Mouse (Mus musculus) left cerebral cortex, adult 11 months (tissue): ENCODE data around the gene Aqp12.

Experiments
- DNase-seq: peaks from one replicate; pipeline ENCODE4 v3.0.0; 2022; ENCODE audit warnings: low spot score

Gene Aqp12

DNA sequence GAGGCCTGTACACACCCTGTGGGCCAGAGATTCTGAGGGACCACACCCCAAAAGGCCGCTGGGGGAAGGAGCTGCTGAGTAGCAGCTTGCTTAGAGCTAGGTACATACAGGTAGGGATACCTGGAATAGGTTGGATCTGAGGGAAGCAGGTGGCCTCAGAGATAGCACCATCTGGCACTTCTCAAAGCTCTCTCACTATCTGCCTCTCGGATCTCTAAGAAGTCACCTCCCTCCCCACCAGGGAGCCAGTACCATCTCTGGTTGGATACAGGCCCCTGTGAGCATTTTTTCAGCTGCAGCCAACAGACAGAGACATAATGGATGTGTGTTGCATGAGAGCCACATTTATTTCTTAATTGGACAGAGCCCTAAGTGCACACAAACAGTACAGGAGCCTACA is 9.0 kb downstream of the Aqp12 start:
- no peak for DNase-seq

- no peak for DNase-seq
Measured at GRCm38 (mm10) chr1:93018716-93019115, 12.6 kb downstream of the Aqp12 start.

- peak; percentile 41 for DNase-seq
Measured at GRCm38 (mm10) chr1:93020602-93021001, 14.5 kb downstream of the Aqp12 start.

GRCm38 (mm10) chr1:93026600-93026999 is 20.5 kb downstream of the Aqp12 start:
- DNase-seq: no peak

- DNase-seq: no peak
Measured at GRCm38 (mm10) chr1:93029387-93029786, 23.3 kb downstream of the Aqp12 start.

DNA sequence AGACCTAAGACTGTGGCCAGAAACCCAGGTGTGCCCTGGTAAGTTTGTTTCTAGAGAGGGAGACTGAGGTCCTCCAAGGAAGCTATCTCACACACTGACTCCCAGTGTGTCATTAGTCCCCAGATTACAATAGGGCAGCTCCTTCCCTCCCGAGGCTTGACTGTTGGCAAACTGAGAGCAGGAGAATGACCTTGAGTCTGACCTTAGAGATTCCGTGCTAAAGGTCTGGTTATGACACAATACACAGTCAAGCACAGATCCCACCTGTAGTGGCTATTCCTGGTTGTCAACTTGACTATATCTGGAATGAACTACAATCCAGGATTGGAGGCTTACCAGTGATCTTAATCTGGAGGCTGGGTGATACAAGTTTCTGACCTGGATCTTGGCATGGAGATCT is 23.9 kb downstream of the Aqp12 start:
- DNase-seq: no peak

DNA sequence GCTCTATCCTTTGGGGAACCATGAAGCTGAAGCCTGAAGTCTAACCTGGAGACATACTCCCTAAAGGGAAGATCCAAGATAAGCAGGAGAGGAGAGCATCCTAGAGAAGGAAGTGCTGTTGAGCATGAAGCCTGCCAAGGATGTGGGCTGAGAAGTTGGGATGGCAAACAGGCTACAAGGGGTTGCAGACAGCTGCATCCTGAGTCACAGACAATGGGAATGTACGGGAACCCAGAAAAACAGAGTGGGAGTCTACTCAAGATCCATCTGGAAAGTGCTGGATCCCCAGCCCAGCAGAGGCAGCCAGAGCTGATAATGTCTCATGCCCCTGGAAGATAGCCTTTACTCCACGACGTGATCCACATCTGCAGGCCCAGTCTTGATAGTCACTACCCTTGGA is 25.1 kb downstream of the Aqp12 start:
- no peak for DNase-seq

- DNase-seq: no peak
Measured at GRCm38 (mm10) chr1:93033989-93034388, 27.9 kb downstream of the Aqp12 start.

DNA sequence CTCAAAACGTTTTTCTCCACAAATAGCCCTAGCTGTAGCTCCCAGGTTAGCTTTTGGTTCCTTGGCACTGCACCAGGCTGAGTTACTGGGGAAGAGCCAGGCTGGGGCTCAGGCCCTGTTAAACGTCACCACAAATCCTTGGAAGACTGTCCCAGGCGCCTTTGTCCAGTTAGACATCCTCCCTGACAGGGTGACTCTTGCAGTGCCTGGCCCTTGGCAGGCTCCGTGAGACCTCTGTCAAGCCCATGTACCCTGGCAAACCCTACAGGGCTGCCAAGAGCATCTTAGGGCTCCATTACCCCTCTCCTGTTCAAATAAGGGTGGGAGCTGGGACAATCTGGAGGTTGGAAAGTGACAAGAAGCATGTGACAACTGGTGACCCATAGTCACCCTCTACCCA is 29.8 kb downstream of the Aqp12 start:
- no peak for DNase-seq

- no peak for DNase-seq
Measured at GRCm38 (mm10) chr1:93046153-93046789, 40.1 kb downstream of the Aqp12 start.

GRCm38 (mm10) chr1:93050071-93050470 is 43.9 kb downstream of the Aqp12 start:
- no peak for DNase-seq

DNA sequence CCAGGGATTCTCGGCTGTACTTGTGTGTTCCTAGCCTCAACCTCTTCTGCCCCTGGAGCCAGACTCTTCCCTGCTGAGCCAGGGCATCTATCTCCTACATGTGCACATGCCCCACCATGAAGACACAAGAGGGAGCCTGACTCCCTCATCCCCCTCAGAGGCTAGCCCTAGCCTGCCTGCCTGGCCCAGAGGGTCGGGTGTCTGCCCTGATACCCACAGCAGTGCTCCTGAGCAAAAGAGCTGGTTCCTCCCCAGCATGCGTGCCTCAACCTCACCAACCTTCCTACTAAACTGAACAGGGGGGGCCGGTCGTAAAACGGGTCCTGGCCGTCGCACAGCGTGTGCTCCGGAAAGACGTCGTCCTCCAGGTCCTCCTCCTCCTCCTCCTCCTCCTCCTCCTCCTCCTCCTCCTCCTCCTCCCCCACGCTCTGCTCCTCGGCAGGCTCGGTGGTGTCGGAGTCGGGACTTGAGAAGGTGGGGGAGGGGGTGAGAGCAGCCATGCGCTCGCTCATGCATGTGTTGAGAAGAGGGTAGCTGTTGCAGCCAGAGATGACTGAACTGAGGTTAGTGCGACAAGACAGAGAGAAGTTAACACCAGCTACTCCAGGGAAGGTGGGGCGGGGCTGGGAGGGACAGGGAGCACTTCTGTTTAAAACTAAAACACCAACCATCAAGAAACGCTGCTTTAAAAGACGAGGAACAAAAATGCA is 45.1 kb downstream of the Aqp12 start:
- DNase-seq: no peak
